Mouse (Mus musculus): ENCODE data around the gene Iqgap2. TPM values are rescaled to one million over a fixed set of nuclear protein-coding genes. Genes with fewer than 3 reads are reported as not detected.

Gene Iqgap2
- polyA plus RNA-seq, 1 experiment from 2014 or later: 70.8 TPM

DNA sequence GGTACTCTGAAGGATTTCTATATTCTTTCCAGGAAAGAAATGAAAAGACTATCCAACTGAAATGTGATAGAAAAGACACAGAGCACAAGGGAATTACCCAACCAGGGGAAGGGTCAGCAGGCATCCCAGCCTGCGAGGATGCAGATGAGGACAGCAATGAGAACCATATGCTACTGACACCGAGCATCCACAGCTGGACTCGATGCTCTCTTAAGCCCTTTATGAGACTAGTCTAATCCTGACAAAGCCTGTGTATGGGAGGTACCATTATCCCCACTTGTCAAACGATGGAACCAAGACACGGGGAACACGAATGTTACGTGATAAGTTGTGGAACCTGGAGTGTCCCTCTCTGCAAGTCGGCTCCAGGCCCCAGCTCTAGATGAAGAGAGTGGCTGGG, 29.5 kb downstream of the Iqgap2 start:
- 91% methylated on average over 8 of the region's 8 CpGs for WGBS (ENCODE audit: missing documents)
- H3K36me3 ChIP-seq (ENCODE audit: inconsistent target): no peaks in the 10 kb centered on the region
- peaks cover 100% of the 10 kb centered on the region; the same call in 1 of the 2 replicates for H3K79me2 ChIP-seq (ENCODE audit: inconsistent target)
- H3K4me3 ChIP-seq (ENCODE audit: inconsistent target): no peak overlapping the region
- no peak overlapping the region for H3K27ac ChIP-seq

- H3K27ac ChIP-seq: no peak overlapping the region
- H3K36me3 ChIP-seq (ENCODE audit: inconsistent target): no peaks in the 10 kb centered on the region
- no peak overlapping the region for H3K4me3 ChIP-seq (ENCODE audit: inconsistent target)
- whole genome bisulfite sequencing (ENCODE audit: missing documents): 91% methylated on average over 4 of the region's 4 CpGs
- peaks cover 90% of the 10 kb centered on the region; the same call in 1 of the 2 replicates for H3K79me2 ChIP-seq (ENCODE audit: inconsistent target)
Measured at GRCm38 (mm10) chr13:95859271-95859670, 32.5 kb downstream of the Iqgap2 start.

DNA sequence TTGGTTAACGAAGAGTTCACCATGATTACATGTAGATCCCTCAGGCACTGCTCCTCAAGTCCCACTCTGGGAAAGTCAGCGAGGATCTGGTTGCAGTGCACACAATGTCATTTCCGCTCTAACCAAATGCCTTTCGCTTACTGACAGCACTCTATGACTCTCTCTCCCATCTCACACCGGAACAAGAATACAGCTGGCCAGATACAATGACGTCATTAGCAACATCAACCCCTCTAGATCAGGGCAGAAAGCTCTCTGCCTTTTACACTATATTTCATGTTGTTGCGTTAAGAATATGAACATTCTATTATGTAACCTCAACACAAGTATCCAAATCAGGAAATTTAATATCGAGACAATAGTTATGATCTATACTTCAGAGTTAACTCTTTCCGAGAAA, 32.9 kb downstream of the Iqgap2 start:
- H3K36me3 ChIP-seq (ENCODE audit: inconsistent target): no peaks in the 10 kb centered on the region
- H3K4me3 ChIP-seq (ENCODE audit: inconsistent target): no peak overlapping the region
- 93% methylated on average over 9 of the region's 9 CpGs for WGBS (ENCODE audit: missing documents)
- H3K79me2 ChIP-seq (ENCODE audit: inconsistent target): peaks cover 90% of the 10 kb centered on the region; the same call in 1 of the 2 replicates
- no peak overlapping the region for H3K27ac ChIP-seq

- H3K4me3 ChIP-seq (ENCODE audit: inconsistent target): no peak overlapping the region
- no peaks in the 10 kb centered on the region for H3K36me3 ChIP-seq (ENCODE audit: inconsistent target)
- WGBS (ENCODE audit: missing documents): 91% methylated on average over 4 of the region's 4 CpGs
- no peak overlapping the region for H3K27ac ChIP-seq
- H3K79me2 ChIP-seq (ENCODE audit: inconsistent target): peaks cover 80% of the 10 kb centered on the region; the same call in 1 of the 2 replicates
Measured at GRCm38 (mm10) chr13:95855537-95855936, 36.2 kb downstream of the Iqgap2 start.

- no peak overlapping the region for H3K27ac ChIP-seq
- peaks cover 77% of the 10 kb centered on the region; the same call in 1 of the 2 replicates for H3K79me2 ChIP-seq (ENCODE audit: inconsistent target)
- H3K4me3 ChIP-seq (ENCODE audit: inconsistent target): no peak overlapping the region
- H3K36me3 ChIP-seq (ENCODE audit: inconsistent target): no peaks in the 10 kb centered on the region
- 85% methylated on average over 4 of the region's 4 CpGs for WGBS (ENCODE audit: missing documents)
Measured at GRCm38 (mm10) chr13:95851611-95852010, 40.1 kb downstream of the Iqgap2 start.

DNA sequence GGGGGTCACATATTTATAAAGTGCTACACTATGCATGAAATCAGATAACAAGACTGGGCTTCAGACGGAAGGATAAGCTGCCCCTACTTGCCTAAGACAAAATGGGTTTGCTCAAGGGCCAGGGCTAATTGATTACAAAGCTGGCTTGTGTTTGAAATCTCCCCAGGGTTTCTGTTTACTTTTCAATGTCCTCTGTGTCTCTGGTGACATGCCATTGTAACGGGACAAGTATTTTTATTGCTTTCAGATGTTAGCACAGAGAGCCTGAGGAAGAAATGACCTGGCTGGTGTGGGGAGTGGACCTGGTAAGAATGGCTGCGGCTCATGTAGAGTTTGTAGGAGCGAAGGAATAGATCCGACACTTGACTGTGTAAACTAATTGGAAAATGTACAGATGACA, 41.3 kb downstream of the Iqgap2 start:
- H3K4me3 ChIP-seq (ENCODE audit: inconsistent target): no peak overlapping the region
- peak overlapping the region; percentile 57 for H3K27ac ChIP-seq
- WGBS (ENCODE audit: missing documents): 91% methylated on average over 5 of the region's 5 CpGs
- peaks cover 79% of the 10 kb centered on the region; the same call in 1 of the 2 replicates for H3K79me2 ChIP-seq (ENCODE audit: inconsistent target)
- no peaks in the 10 kb centered on the region for H3K36me3 ChIP-seq (ENCODE audit: inconsistent target)

DNA sequence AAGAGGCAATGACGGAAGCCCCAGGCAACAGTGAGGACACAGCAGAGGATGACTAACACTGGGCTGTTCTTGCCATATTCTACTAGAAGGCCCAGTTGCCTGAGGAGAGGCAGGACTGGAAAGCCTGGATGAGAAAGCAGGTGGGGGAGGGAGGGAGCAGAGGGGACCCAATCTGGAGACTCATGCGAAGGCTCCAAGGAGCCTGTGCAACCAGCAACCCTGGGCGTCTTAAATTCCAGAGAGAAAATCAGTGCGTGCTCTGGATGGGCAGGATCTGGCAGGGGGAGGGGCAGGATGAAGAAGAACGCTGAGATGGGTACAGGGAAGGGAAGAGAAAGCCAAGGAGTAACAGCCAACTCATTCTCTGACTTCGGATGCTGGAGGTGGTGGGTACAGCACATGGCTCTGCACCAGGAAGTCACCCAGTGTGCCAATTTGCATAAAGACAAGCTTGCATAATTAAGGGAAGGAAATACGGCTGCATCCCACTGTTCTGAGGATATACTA, 42.2 kb downstream of the Iqgap2 start:
- peak overlapping the region; percentile 57 for H3K27ac ChIP-seq
- H3K79me2 ChIP-seq (ENCODE audit: inconsistent target): peaks cover 70% of the 10 kb centered on the region; the same call in 1 of the 2 replicates
- H3K36me3 ChIP-seq (ENCODE audit: inconsistent target): no peaks in the 10 kb centered on the region
- 63% methylated on average over 7 of the region's 7 CpGs for WGBS (ENCODE audit: missing documents)
- H3K4me3 ChIP-seq (ENCODE audit: inconsistent target): no peak overlapping the region

DNA sequence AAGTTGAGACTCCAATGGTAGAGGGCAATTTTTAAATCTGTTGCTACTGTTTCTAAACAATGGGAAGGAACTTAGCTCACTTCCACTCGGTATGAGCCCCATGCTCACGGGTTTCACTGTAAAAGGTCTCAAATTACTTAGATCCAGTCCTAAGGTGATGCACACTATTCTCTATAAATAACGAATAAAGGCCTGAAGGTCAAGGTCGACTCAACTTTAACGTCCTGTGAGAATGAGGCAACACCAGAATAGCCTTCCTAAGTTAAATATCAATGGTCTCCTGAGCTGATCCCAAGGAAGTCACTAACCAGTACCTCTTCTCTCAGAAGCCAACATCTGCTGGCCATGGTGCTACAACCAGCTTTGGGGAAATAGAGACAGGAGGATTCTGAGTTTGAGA, 45.4 kb downstream of the Iqgap2 start:
- 0 out of 2 replicates have a peak overlapping the region, but pooled peaks have one; percentile 49 for H3K27ac ChIP-seq
- WGBS (ENCODE audit: missing documents): 85% methylated on average over 5 of the region's 5 CpGs
- no peaks in the 10 kb centered on the region for H3K36me3 ChIP-seq (ENCODE audit: inconsistent target)
- H3K4me3 ChIP-seq (ENCODE audit: inconsistent target): no peak overlapping the region
- H3K79me2 ChIP-seq (ENCODE audit: inconsistent target): peaks cover 76% of the 10 kb centered on the region; the same call in 1 of the 2 replicates

GRCm38 (mm10) chr13:95844950-95845349, 46.8 kb downstream of the Iqgap2 start:
- Histone ChIP-seq H3K27ac (peak overlapping the region; percentile 48), H3K79me2 (ENCODE audit: inconsistent target) (peaks cover 76% of the 10 kb centered on the region; the same call in 1 of the 2 replicates), H3K36me3 (ENCODE audit: inconsistent target) (no peaks in the 10 kb centered on the region), H3K4me3 (ENCODE audit: inconsistent target) (no peak overlapping the region)
- 47% methylated on average over 3 of the region's 3 CpGs for WGBS (ENCODE audit: missing documents)

GRCm38 (mm10) chr13:95843411-95844026, 48.2 kb downstream of the Iqgap2 start:
- 97% methylated on average over 10 of the region's 10 CpGs for WGBS (ENCODE audit: missing documents)
- Histone ChIP-seq H3K27ac (no peak overlapping the region), H3K4me3 (ENCODE audit: inconsistent target) (no peak overlapping the region), H3K36me3 (ENCODE audit: inconsistent target) (no peaks in the 10 kb centered on the region), H3K79me2 (ENCODE audit: inconsistent target) (peaks cover 68% of the 10 kb centered on the region; the same call in 1 of the 2 replicates)

- H3K79me2 ChIP-seq (ENCODE audit: inconsistent target): peaks cover 67% of the 10 kb centered on the region; the same call in 1 of the 2 replicates
- H3K27ac ChIP-seq: no peak overlapping the region
- no peaks in the 10 kb centered on the region for H3K36me3 ChIP-seq (ENCODE audit: inconsistent target)
- no peak overlapping the region for H3K4me3 ChIP-seq (ENCODE audit: inconsistent target)
- 97% methylated on average over 7 of the region's 7 CpGs for WGBS (ENCODE audit: missing documents)
Measured at GRCm38 (mm10) chr13:95842803-95843202, 48.9 kb downstream of the Iqgap2 start.

- 82% methylated on average over 1 of the region's 1 CpGs for WGBS (ENCODE audit: missing documents)
- no peaks in the 10 kb centered on the region for H3K36me3 ChIP-seq (ENCODE audit: inconsistent target)
- H3K79me2 ChIP-seq (ENCODE audit: inconsistent target): peaks cover 59% of the 10 kb centered on the region; the same call in 1 of the 2 replicates
- H3K27ac ChIP-seq: no peak overlapping the region
- H3K4me3 ChIP-seq (ENCODE audit: inconsistent target): no peak overlapping the region
Measured at GRCm38 (mm10) chr13:95841946-95842345, 49.8 kb downstream of the Iqgap2 start.

GRCm38 (mm10) chr13:95836944-95837343, 54.8 kb downstream of the Iqgap2 start:
- Histone ChIP-seq H3K36me3 (ENCODE audit: inconsistent target) (peaks cover 14% of the 10 kb centered on the region; the same call in 1 of the 2 replicates), H3K4me3 (ENCODE audit: inconsistent target) (no peak overlapping the region), H3K27ac (no peak overlapping the region), H3K79me2 (ENCODE audit: inconsistent target) (peaks cover 26% of the 10 kb centered on the region; the same call in 1 of the 2 replicates)
- 94% methylated on average over 3 of the region's 3 CpGs for WGBS (ENCODE audit: missing documents)

DNA sequence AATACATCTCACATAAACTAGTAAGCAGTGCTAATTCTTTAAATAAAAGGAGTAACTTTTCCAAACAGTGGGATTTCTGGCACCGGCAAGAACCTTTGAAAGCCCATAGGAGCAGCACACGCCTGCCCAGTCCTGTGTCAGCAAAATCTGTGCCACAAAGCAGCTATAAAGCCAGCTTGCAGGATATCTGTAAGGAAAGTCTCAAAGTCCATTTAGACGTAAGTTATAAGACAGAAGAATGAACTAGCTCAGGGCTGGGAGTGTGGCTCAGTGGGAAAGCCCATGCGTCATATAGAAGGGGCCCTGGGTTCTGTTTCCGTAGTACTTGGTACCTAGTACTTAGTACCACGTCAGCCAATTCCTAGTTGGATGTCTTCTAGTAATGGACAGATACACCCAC, 58.2 kb downstream of the Iqgap2 start:
- Histone ChIP-seq H3K4me3 (ENCODE audit: inconsistent target) (no peak overlapping the region), H3K36me3 (ENCODE audit: inconsistent target) (peaks cover 14% of the 10 kb centered on the region; the same call in 1 of the 2 replicates), H3K27ac (no peak overlapping the region), H3K79me2 (ENCODE audit: inconsistent target) (no peaks in the 10 kb centered on the region; the same call in 1 of the 2 replicates)
- 97% methylated on average over 6 of the region's 6 CpGs for WGBS (ENCODE audit: missing documents)

DNA sequence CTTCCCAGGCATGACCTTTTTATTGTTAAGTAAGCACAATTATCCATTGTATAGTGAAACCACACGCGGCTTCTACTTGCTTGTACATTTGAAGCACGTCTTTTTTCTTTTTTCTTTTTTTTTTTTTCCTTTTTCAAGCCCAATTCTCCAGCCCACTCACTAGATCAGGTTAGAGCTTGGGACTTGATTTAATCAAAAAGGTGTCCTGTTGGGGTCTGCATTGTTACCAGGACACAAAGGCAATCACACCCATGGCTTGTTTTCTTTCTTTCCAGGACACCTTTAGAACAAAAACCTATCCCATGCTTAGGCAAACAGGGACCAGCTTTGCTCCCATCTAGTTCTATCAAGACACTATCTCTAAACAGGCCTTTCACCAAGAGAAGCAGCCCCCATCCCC, 59.0 kb downstream of the Iqgap2 start:
- Histone ChIP-seq H3K4me3 (ENCODE audit: inconsistent target) (no peak overlapping the region), H3K79me2 (ENCODE audit: inconsistent target) (no peaks in the 10 kb centered on the region; the same call in 1 of the 2 replicates), H3K27ac (no peak overlapping the region), H3K36me3 (ENCODE audit: inconsistent target) (peaks cover 14% of the 10 kb centered on the region; the same call in 1 of the 2 replicates)
- WGBS (ENCODE audit: missing documents): no CpG with 5 or more reads among the region's 3 CpGs

Measured in macrophage (primary cell).